Mouse (Mus musculus) forebrain, embryonic 13.5 days (tissue): ENCODE results near the gene Hdac4. TPM values are rescaled to one million over a fixed set of nuclear protein-coding genes. Genes with fewer than 3 reads are reported as not detected.
A peak's percentile ranks its signal among the peaks of the same experiment; 100 is the strongest.

Experiments
- ATAC-seq: fragments of 200-750 bp; cut with Nextera tagmentation; 2 replicates; pipeline ENCODE4 v1.8.0; 2017
- H3K27ac ChIP-seq: fragments of 300-500 bp; sonication (generic); 2 replicates; pipeline ENCODE4 v1.5.1; 2015; ENCODE audit warnings: inconsistent platforms, mild to moderate bottlenecking, moderate library complexity
- H3K27me3 ChIP-seq: fragments of 300-500 bp; sonication (generic); 2 replicates; pipeline ENCODE4 v1.6.1; 2015; ENCODE audit warnings: mild to moderate bottlenecking, inconsistent platforms
- H3K36me3 ChIP-seq: fragments of 300-500 bp; sonication (generic); 2 replicates; pipeline ENCODE4 v1.6.1; 2015; ENCODE audit warnings: mild to moderate bottlenecking, inconsistent platforms; ENCODE audit not compliant: poor library complexity, severe bottlenecking
- H3K4me1 ChIP-seq: fragments of 300-500 bp; sonication (generic); 2 replicates; pipeline ENCODE4 v1.6.1; 2015; ENCODE audit warnings: inconsistent platforms
- H3K4me2 ChIP-seq: fragments of 300-500 bp; sonication (generic); 2 replicates; pipeline ENCODE4 v1.6.1; 2015; ENCODE audit warnings: inconsistent platforms, mild to moderate bottlenecking, moderate library complexity
- H3K4me3 ChIP-seq: fragments of 300-500 bp; sonication (generic); 2 replicates; pipeline ENCODE4 v1.5.1; 2015; ENCODE audit warnings: mild to moderate bottlenecking, inconsistent platforms
- H3K9ac ChIP-seq: fragments of 300-500 bp; sonication (generic); 2 replicates; pipeline ENCODE4 v1.6.1; 2015; ENCODE audit warnings: mild to moderate bottlenecking, inconsistent platforms
- H3K9me3 ChIP-seq: fragments of 300-500 bp; sonication (generic); replicated peaks from 2 replicates; pipeline ENCODE4 v1.6.1; 2016; ENCODE audit warnings: inconsistent platforms
- WGBS: fragments of 180-500 bp; shearing (Covaris S2); methylation state at CpG from one replicate; pipeline ENCODE4 v1.1.7; 2015; 5-methylcytosine and 5-hydroxymethylcytosine counted together
- polyA plus RNA-seq: library from polyadenylated mRNA; unstranded; fragments of >200 nt; fragmentation: Nextera tagmentation; extraction: Ambion mirVana; gene quantifications from 2 replicates; pipeline ENCODE4 v1.2.1, GENCODE M21; 2015

Gene Hdac4
- polyA plus RNA-seq, 1 experiment from 2014 or later, result 22.6 TPM

GRCm38 (mm10) chr1:92143331-92143895 lies 52.1 kb downstream of the Hdac4 start:
- no peak overlapping the region for H3K4me3 ChIP-seq
- H3K27ac ChIP-seq, result no peak overlapping the region
- H3K36me3 ChIP-seq, result peaks cover 23% of the 10 kb centered on the region
- H3K9me3 ChIP-seq, result no peaks in the 10 kb centered on the region
- H3K4me2 ChIP-seq, result no peak overlapping the region
- ATAC-seq, result 0 out of 2 replicates have a peak, but pooled peaks have one; percentile 19
- H3K9ac ChIP-seq, result no peak overlapping the region
- peaks cover 32% of the 10 kb centered on the region for H3K4me1 ChIP-seq
- WGBS, result 74% methylated on average over 6 of the region's 6 CpGs
- no peaks in the 10 kb centered on the region for H3K27me3 ChIP-seq

DNA sequence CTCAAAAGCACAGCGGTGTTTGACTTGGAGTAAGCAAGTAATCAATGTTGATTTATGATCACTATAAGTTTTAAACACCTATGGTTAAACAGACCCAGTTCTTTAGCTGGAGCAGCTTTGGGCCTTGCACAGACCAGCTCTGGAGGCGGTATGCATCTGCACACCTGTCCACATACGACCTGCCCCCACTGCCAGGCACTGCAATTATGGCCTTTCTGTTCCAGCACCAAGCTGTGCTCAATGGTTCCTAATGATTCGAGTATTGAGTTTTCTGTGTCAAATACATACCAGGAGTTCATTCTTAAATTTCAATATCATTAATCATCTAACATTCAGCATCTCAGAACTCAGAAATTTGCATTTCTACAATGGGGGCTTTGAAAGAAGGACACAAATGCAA lies 52.7 kb downstream of the Hdac4 start:
- Histone ChIP-seq H3K36me3 (peaks cover 17% of the 10 kb centered on the region), H3K27me3 (no peaks in the 10 kb centered on the region), H3K9me3 (no peaks in the 10 kb centered on the region), H3K4me3 (no peak overlapping the region), H3K27ac (0 out of 2 replicates have a peak overlapping the region, but pooled peaks have one; percentile 28), H3K9ac (no peak overlapping the region), H3K4me1 (peaks cover 32% of the 10 kb centered on the region), H3K4me2 (no peak overlapping the region)
- WGBS, result 62% methylated on average over 4 of the region's 4 CpGs
- 0 out of 2 replicates have a peak, but pooled peaks have one; percentile 48 for ATAC-seq

DNA sequence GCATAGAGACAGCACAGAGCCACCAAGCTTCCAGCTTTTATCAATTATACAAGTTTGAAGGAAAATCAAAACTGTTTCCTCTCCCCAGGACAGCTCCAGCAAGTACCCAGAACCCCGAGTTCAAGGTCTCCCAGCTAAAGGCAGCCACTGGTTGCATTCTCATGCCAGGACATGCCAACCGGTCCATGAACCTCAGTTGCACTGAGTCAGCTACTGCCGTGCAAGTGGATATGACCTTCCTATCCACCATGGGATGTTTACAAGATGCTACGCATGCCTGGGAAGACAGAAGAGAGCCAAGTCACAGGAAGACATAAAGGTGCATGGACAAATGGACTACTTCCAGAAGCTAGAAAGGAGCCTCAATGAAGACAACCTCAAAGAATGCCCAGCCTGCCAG lies 56.5 kb downstream of the Hdac4 start:
- no peak for ATAC-seq
- peaks cover 4% of the 10 kb centered on the region; the same call in 1 of the 2 replicates for H3K36me3 ChIP-seq
- no peak overlapping the region for H3K4me2 ChIP-seq
- H3K27me3 ChIP-seq, result no peaks in the 10 kb centered on the region
- peaks cover 26% of the 10 kb centered on the region for H3K4me1 ChIP-seq
- WGBS, result 96% methylated on average over 4 of the region's 4 CpGs
- H3K27ac ChIP-seq, result no peak overlapping the region
- H3K9ac ChIP-seq, result no peak overlapping the region
- no peaks in the 10 kb centered on the region for H3K9me3 ChIP-seq
- H3K4me3 ChIP-seq, result no peak overlapping the region

- H3K9me3 ChIP-seq, result no peaks in the 10 kb centered on the region
- H3K36me3 ChIP-seq, result peaks cover 4% of the 10 kb centered on the region; the same call in 1 of the 2 replicates
- H3K27ac ChIP-seq, result no peak overlapping the region; the same call in 1 of the 2 replicates
- peaks cover 12% of the 10 kb centered on the region for H3K4me1 ChIP-seq
- H3K9ac ChIP-seq, result no peak overlapping the region
- H3K4me3 ChIP-seq, result no peak overlapping the region
- H3K4me2 ChIP-seq, result no peak overlapping the region
- H3K27me3 ChIP-seq, result no peaks in the 10 kb centered on the region
- WGBS, result 80% methylated on average over 2 of the region's 2 CpGs
- no peak for ATAC-seq
Measured at GRCm38 (mm10) chr1:92137136-92137848, 58.2 kb downstream of the Hdac4 start.

- no peaks in the 10 kb centered on the region for H3K27me3 ChIP-seq
- no peak overlapping the region for H3K9ac ChIP-seq
- peaks cover 17% of the 10 kb centered on the region for H3K4me1 ChIP-seq
- WGBS, result 90% methylated on average over 3 of the region's 3 CpGs
- H3K4me2 ChIP-seq, result no peak overlapping the region
- H3K27ac ChIP-seq, result no peak overlapping the region
- no peaks in the 10 kb centered on the region for H3K9me3 ChIP-seq
- ATAC-seq, result no peak
- no peak overlapping the region for H3K4me3 ChIP-seq
- no peaks in the 10 kb centered on the region for H3K36me3 ChIP-seq
Measured at GRCm38 (mm10) chr1:92136362-92136761, 59.1 kb downstream of the Hdac4 start.

- H3K9me3 ChIP-seq, result no peaks in the 10 kb centered on the region
- H3K36me3 ChIP-seq, result no peaks in the 10 kb centered on the region
- H3K27me3 ChIP-seq, result no peaks in the 10 kb centered on the region
- H3K27ac ChIP-seq, result no peak overlapping the region
- no peak overlapping the region for H3K4me3 ChIP-seq
- WGBS, result 72% methylated on average over 2 of the region's 2 CpGs
- H3K4me2 ChIP-seq, result no peak overlapping the region
- no peak overlapping the region for H3K9ac ChIP-seq
- no peak for ATAC-seq
- H3K4me1 ChIP-seq, result peaks cover 29% of the 10 kb centered on the region
Measured at GRCm38 (mm10) chr1:92132181-92132580, 63.3 kb downstream of the Hdac4 start.

- Histone ChIP-seq H3K4me3 (no peak overlapping the region), H3K4me2 (no peak overlapping the region), H3K4me1 (peaks cover 23% of the 10 kb centered on the region), H3K9ac (no peak overlapping the region), H3K36me3 (no peaks in the 10 kb centered on the region), H3K27ac (no peak overlapping the region), H3K27me3 (no peaks in the 10 kb centered on the region), H3K9me3 (no peaks in the 10 kb centered on the region)
- ATAC-seq, result peak; percentile 61
- 58% methylated on average over 6 of the region's 6 CpGs for WGBS
Measured at GRCm38 (mm10) chr1:92130470-92131100, 64.9 kb downstream of the Hdac4 start.

DNA sequence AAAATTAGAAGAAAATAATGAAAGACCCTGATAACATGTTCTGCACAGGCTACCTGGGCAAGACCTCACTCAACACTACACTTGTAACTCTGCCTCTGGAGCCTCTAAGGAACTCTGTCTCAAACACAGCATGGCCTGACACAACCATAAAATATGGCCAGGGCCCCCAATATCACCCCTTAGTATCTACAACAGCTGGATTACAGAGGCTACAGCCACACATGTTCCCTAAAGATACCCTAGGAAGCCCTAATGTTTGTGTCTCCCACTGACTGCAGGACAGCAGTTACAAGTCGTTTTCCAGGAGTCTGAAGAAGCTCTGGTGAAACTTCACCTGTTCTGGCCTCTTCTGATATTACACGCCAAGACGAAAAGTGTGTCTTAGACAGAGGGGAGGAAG lies 65.7 kb downstream of the Hdac4 start:
- no peaks in the 10 kb centered on the region for H3K9me3 ChIP-seq
- H3K27me3 ChIP-seq, result no peaks in the 10 kb centered on the region
- H3K27ac ChIP-seq, result no peak overlapping the region
- ATAC-seq, result no peak
- H3K4me3 ChIP-seq, result no peak overlapping the region
- WGBS, result 87% methylated on average over 3 of the region's 3 CpGs
- no peak overlapping the region for H3K9ac ChIP-seq
- no peak overlapping the region for H3K4me2 ChIP-seq
- H3K4me1 ChIP-seq, result peaks cover 23% of the 10 kb centered on the region
- no peaks in the 10 kb centered on the region for H3K36me3 ChIP-seq

GRCm38 (mm10) chr1:92127785-92128184 lies 67.7 kb downstream of the Hdac4 start:
- no peak overlapping the region for H3K4me3 ChIP-seq
- no peak overlapping the region for H3K4me2 ChIP-seq
- no peaks in the 10 kb centered on the region for H3K9me3 ChIP-seq
- WGBS, result 94% methylated on average over 6 of the region's 6 CpGs
- no peak for ATAC-seq
- H3K36me3 ChIP-seq, result no peaks in the 10 kb centered on the region; the same call in 1 of the 2 replicates
- peaks cover 23% of the 10 kb centered on the region for H3K4me1 ChIP-seq
- H3K9ac ChIP-seq, result no peak overlapping the region
- H3K27ac ChIP-seq, result no peak overlapping the region
- no peaks in the 10 kb centered on the region for H3K27me3 ChIP-seq

GRCm38 (mm10) chr1:92127366-92127765 lies 68.1 kb downstream of the Hdac4 start:
- no peak for ATAC-seq
- H3K4me1 ChIP-seq, result peaks cover 22% of the 10 kb centered on the region
- no peak overlapping the region for H3K4me2 ChIP-seq
- H3K27me3 ChIP-seq, result no peaks in the 10 kb centered on the region
- H3K27ac ChIP-seq, result no peak overlapping the region
- no peak overlapping the region for H3K9ac ChIP-seq
- WGBS, result 96% methylated on average over 1 of the region's 1 CpGs
- H3K36me3 ChIP-seq, result no peaks in the 10 kb centered on the region; the same call in 1 of the 2 replicates
- no peaks in the 10 kb centered on the region for H3K9me3 ChIP-seq
- no peak overlapping the region for H3K4me3 ChIP-seq

GRCm38 (mm10) chr1:92124497-92125201 lies 70.8 kb downstream of the Hdac4 start:
- no peak overlapping the region for H3K4me2 ChIP-seq
- no peak overlapping the region for H3K4me3 ChIP-seq
- no peak overlapping the region for H3K27ac ChIP-seq
- H3K9me3 ChIP-seq, result no peaks in the 10 kb centered on the region
- H3K4me1 ChIP-seq, result no peaks in the 10 kb centered on the region
- H3K9ac ChIP-seq, result no peak overlapping the region
- 83% methylated on average over 3 of the region's 3 CpGs for WGBS
- ATAC-seq, result no peak
- no peaks in the 10 kb centered on the region for H3K27me3 ChIP-seq
- H3K36me3 ChIP-seq, result no peaks in the 10 kb centered on the region; the same call in 1 of the 2 replicates

DNA sequence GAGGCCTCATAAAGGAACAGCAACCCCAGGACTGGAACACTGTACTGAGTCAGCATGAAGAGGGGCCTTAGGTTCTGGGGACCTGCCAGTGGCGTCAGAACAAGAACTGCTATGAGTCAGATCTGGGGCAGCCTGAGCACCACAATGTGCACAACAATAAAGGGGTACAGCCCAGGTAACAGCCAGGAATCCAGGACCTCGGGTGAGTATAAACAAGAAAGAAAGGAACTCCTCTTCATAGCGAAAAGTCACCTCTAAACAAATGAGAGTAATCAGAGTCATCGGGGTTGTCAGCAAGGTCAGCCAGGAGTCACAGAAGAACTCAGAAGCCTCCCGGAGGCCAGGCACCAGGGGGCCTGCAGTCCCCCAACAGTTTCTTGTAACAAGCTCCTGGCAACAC lies 76.2 kb downstream of the Hdac4 start:
- WGBS, result 78% methylated on average over 5 of the region's 5 CpGs
- no peak for ATAC-seq
- no peaks in the 10 kb centered on the region for H3K4me1 ChIP-seq

More for the DNA sequence above, 76.2 kb downstream of the Hdac4 start:
- Histone ChIP-seq H3K27ac (no peak overlapping the region), H3K4me3 (no peak overlapping the region), H3K9ac (no peak overlapping the region), H3K4me2 (no peak overlapping the region), H3K9me3 (no peaks in the 10 kb centered on the region), H3K27me3 (no peaks in the 10 kb centered on the region), H3K36me3 (no peaks in the 10 kb centered on the region; the same call in 1 of the 2 replicates)
